Mouse (Mus musculus) heart, postnatal 0 days (tissue): ENCODE data around the gene Ipo5.

Experiments
- CTCF ChIP-seq: IDR thresholded peaks from 2 replicates; pipeline ENCODE4 v1.5.1; 2016; ENCODE audit warnings: antibody characterized with exemption, control low read depth, low read depth
- EP300 ChIP-seq: IDR thresholded peaks from 2 replicates; pipeline ENCODE4 v1.6.1; 2016; ENCODE audit warnings: antibody characterized with exemption, low read depth

DNA sequence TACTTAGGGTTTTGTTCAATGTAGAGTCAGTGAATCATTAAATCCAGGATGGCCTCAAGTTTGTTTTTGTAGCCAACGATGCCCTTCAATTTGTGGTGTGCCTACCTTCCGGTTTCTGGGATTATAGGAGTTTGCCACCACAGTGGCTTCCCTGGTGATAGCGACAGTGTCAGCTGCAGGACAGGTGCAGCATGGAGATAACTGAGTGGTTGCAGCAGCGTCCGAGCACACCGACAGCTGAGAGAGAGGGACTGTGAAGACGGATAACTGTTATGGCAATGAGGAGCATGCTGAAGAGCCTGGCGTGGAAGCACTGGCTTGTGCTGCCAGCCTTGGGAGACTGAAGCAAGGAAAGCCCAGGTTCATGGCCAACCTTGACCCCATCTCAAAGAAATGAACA is 22.6 kb downstream of the Ipo5 start:
- TF ChIP-seq CTCF (no peak), EP300 (no peak)
